Mouse (Mus musculus): ENCODE results near the gene Grcc10.

Gene Grcc10

DNA sequence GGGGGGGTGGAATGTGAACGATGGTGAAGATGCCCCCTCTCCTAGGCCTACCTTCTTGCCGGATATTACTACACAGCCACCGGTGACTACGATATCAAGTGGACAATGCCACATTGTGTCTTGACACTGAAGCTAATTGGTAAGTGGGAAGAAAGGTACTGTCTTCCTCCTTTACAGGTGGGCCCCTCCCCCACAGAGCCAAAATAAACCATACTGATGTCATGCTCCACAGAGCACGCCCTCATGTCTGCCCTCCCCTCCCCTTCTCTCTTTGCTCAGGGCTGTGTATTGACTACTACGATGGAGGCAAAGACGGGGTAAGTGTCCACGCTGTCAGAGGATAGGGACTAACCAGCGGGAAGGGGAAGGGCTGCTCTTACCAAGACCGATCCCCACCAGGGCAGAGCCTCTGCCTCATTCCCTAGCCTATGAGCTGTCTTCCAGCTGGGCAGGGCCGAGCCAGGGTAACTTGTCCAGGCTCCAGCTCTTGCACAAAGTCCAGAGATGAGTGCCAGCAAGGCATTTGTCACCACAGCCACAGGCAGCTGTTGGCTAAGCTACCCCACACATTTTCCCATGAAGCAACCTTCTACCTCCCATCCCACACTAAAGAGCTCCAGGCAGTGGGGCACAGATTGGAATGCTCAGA is 41.1 kb downstream of the Grcc10 start:
- no peak for DNase-seq (ENCODE audit: low spot score)

DNA sequence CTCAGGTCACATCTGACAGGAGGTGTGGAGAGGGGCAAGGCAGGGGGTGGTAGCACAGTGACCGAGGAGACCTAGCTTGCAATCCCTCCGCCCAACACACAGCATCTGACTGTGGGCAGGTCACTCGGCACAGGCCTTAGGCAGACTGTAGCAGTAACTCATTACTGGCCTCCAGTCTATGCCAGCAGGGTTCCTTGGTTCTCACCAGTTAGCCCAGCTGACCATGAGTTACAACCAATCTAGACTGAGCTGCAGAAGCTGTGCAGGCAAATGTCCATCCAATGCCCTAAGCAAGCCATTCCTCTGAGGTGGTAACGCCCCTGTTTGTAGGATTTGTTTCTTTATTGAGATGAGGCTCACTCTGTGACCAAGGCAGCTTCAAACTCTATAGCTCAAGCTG is 41.8 kb downstream of the Grcc10 start:
- no peak for DNase-seq (ENCODE audit: low spot score)

DNA sequence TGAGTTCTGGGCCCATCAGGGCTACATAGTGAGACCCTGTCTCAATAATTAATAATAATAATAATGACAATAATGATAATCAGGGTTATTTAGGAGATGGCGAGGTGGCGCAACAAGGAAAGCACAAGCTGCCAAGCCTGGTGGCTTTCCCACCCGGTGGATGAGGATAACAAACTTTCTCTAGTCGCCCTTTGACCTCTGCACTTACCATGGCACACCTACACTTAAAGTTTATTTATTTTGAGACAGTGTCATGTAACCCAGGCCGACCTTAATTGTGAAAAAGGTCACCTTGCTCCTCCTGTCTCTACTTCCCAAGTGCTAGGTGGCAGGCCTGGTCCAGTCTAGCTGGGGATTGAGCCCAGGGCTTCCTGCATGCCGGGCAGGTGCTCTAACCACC is 42.4 kb downstream of the Grcc10 start:
- no peak for DNase-seq (ENCODE audit: low spot score)

DNA sequence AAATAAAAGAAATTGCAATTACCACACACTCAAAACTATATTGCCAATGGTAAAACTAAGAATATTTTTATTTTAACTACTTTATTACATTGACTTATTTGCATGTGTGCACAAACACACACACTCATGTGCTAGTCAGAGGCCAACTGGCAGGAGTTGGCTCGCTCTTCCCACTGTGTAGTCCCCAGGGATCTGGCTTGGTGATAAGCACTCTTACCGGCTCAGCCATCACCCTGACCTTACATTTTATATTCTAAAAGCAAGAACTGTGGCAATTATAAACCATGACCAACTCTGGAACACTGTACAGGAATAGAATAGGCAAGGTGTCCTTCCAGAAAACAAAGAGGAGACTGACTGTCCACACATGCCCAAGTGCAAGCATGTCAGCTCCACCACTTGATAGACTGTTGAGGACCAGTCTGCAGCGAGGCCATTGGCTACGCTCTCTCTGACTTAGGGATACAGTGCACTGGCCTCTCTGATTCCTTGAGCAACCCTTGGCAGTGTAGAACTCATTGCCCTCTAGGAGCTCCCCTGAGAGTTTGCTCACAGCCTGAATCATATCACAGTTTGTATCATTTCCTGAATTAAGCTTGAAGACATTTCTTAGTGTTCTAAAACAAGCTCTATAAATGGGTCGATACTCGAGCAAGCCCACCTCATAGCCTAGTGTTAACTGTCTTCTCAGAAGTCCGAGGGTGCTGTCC is 44.6 kb downstream of the Grcc10 start:
- no peak for DNase-seq (ENCODE audit: low spot score)

DNA sequence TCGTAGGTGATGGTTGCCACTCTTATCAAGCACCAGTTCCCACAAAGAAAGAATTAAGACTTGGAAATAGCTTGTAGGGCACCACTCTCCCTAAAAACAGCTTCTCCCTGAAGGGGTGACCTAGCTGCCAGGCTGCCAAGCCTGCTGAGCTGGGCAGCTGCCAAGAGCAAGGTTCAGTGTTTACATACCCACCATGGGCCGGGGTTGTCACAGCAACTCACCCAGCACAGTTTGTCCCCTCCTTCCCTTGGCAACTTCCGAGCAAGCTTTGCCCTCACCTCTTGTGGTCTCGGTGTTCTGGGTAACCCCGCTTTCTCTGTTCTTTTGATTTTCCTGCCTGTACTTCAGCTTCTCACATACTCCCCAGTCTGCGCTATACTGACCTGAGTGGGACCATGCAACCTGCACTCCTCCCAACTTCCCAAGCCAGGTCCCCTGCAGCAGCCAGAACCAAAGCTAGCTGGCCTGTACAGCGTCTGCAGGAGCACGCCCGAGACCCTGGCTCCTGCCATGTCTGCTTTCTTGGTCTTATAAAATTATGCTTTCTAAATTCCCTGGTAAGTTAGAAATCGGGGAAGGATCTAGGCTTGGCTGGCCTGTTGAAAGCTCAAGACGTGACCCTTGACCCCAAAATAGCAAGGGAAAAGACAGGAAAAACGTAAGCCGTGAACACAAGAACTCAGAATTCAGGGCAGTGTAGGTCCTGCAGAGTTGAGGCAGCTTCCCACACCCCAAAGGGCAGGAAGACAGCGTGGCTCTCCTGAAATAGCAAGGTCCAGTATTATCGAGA is 46.8 kb downstream of the Grcc10 start:
- DNase-seq (ENCODE audit: low spot score) = no peak

DNA sequence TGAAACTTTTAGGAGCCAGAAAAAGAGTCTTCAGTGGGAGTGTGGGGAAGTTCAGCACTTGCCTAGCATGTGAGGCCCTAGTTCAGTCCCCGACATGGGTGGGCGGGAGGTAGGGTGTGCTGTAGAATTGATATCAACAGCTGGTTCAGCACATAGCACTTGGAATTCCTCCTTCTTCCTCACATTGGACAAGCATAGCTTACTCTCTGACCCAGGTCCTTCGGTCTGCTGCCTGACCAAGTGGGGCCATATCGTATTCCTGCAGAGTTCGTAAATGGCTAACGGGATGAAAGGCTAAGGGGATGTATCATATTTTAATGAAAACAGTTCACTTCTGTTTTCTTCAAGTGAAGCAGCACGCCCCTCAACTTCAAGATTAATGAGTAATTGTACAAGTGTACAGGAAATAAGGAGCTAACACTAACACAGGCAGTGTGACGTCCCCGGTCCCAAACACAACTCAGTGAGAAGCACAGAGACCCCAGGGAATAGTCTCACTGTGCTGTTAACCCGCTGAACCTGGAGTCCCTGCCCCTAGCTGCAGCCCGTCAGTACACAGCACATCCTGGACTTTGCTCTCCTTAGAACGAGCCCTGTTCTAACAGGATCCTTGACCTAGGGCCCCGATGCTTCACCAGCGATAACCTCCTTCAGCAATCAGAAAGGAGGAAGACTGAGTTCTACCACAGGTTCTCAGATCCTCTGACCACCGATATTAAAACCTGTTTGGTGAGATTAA is 47.8 kb downstream of the Grcc10 start:
- peak; percentile 22 for DNase-seq (ENCODE audit: low spot score)

DNA sequence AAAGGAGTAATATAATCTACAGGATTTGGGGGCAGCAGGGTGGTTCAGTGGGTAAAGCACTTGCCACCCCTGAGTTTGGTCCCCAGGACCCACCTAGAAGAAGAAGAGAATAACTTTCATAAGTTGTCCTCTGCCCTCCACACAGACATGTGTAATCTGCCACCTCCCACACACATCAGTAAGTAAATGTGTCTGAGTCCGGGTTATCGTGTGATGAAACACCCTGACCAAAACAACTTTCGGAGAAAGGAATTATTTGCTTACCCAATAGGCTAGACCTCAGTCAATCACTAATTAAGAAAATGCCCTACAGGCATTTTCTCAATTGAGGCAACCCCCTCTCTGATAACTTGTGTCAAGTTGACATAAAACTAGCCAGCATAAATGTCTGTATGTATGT is 50.7 kb downstream of the Grcc10 start:
- DNase-seq (ENCODE audit: low spot score) = no peak
